Mouse (Mus musculus) spleen, adult 10 weeks (tissue): ENCODE measurements around the gene Srl. TPM values are rescaled to one million over a fixed set of nuclear protein-coding genes. Genes with fewer than 3 reads are reported as not detected.

ENCODE experiments used
- polyA plus RNA-seq: library from polyadenylated mRNA; stranded (reverse); fragments of 350-450 nt; fragmentation: Illumina TruSeq; extraction: RNeasy Lipid Tissue Mini Kit (QIAGEN cat#74804); gene quantifications from one replicate; pipeline ENCODE4 v1.2.3, GENCODE M21; 2015; ENCODE audit warnings: low replicate concordance; ENCODE audit not compliant: insufficient read depth

The Srl gene
- polyA plus RNA-seq: 1.3 TPM

GRCm38 (mm10) chr16:4541501-4542198 lies at the start of gene Srl:
TSS of gene Srl (minus strand) at chr16:4541816.

GRCm38 (mm10) chr16:4559715-4560144 lies 18.1 kb upstream of the Srl start, which contains the start of gene Tfap4:
TSS of gene Tfap4 (minus strand) at chr16:4559854.

Other genes starting within 250 kb of the Srl start
- gene Adcy9, start 121.3 kb downstream of the Srl start, polyA plus RNA-seq: 1.7 TPM
- gene Tfap4, start 18.0 kb upstream of the Srl start, polyA plus RNA-seq: 3.9 TPM
- 2.8 TPM for gene Glis2, start 52.9 kb upstream of the Srl start, polyA plus RNA-seq
- gene Pam16, start 83.2 kb upstream of the Srl start, polyA plus RNA-seq: 28.6 TPM
- 2.1 TPM for gene Vasn, start 98.1 kb upstream of the Srl start, polyA plus RNA-seq
- 34.5 TPM for gene Dnaja3, start 98.2 kb upstream of the Srl start, polyA plus RNA-seq
- 40.9 TPM for gene Coro7, start 138.0 kb upstream of the Srl start, polyA plus RNA-seq
- 8.6 TPM for gene Nmral1, start 177.5 kb upstream of the Srl start, polyA plus RNA-seq
- gene Hmox2, start 184.5 kb upstream of the Srl start, polyA plus RNA-seq: 95.5 TPM
- 40.5 TPM for gene Cdip1, start 248.5 kb upstream of the Srl start, polyA plus RNA-seq